Mouse (Mus musculus): Measurements from ENCODE around the gene Btbd18. TPM values are rescaled to one million over a fixed set of nuclear protein-coding genes. Genes with fewer than 3 reads are reported as not detected.
A peak's percentile ranks its signal among the peaks of the same experiment; 100 is the strongest.

The Btbd18 gene
- polyA plus RNA-seq, 1 experiment from 2014 or later = 0.12 TPM

DNA sequence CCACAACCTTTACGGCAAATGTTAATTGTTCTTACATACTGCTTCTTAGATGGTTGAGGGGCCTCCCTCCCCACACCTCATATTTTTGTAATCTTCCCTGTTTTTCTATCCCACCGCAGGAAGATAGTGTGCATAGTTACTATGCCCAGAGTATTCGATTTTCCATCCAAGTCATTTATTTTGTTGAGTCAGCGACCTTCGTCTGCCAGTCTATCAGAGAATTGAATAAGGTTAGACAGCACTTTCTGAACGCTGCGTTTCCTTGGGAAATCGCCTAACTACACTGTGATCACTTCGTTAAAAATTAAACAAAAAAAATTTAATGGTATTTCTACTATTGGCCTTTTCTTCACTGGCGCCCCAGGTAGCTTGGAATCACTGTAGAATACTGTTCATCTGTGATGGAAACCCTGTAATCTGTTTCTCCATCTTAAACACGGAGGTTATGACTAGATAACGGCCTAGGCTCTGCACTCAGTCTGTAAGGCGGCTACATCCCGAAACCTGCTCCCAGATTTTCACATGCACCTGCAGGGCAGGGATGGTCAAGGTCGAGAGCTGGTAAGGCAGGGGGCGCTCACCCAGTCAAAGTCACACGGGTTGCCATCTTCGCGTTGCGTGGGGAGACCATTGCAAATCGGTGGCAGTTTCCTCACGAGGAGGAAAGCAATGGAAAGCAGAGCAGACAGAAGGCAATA is 18.5 kb downstream of the Btbd18 start:
- H3K36me3 ChIP-seq = peaks cover 49% of the 10 kb centered on the region
- H3K27me3 ChIP-seq (replicated peaks) = no peaks in the 10 kb centered on the region
- WGBS = 8% methylated on average over 22 of the region's 22 CpGs
- H3K4me2 ChIP-seq = peak overlapping the region; percentile 81
- no peaks in the 10 kb centered on the region for H3K9me3 ChIP-seq
- ATAC-seq (ENCODE audit: extremely low read depth, insufficient number of reproducible peaks, low FRiP score, low TSS enrichment) = peak; percentile 7; the same call in 1 of the 2 replicates
- peaks cover 25% of the 10 kb centered on the region for H3K4me1 ChIP-seq
- H3K4me3 ChIP-seq = peak overlapping the region; percentile 99
- H3K9ac ChIP-seq = peak overlapping the region; percentile 84
- H3K27ac ChIP-seq (replicated peaks) = peak overlapping the region; percentile 65

- ATAC-seq (ENCODE audit: extremely low read depth, insufficient number of reproducible peaks, low FRiP score, low TSS enrichment) = peak; percentile 99
- H3K4me1 ChIP-seq = peaks cover 31% of the 10 kb centered on the region
- H3K4me2 ChIP-seq = peak within 1 kb of the TSS; percentile 86
- under 1% methylated on average over 44 of the region's 44 CpGs for WGBS
- H3K27me3 ChIP-seq (replicated peaks) = no peaks in the 10 kb centered on the region
- H3K27ac ChIP-seq (replicated peaks) = peak within 1 kb of the TSS; percentile 77
- peak within 1 kb of the TSS; percentile 99 for H3K4me3 ChIP-seq
- H3K36me3 ChIP-seq = peaks cover 41% of the 10 kb centered on the region
- H3K9me3 ChIP-seq = no peaks in the 10 kb centered on the region
- peak within 1 kb of the TSS; percentile 97 for H3K9ac ChIP-seq
Measured at GRCm38 (mm10) chr2:84677968-84678880, 19.3 kb downstream of the Btbd18 start, which contains the start of the genes Gm28635 and Med19. Gene Gm28635, minus strand, starts transcription at chr2:84678041. Gene Med19, plus strand, starts transcription at chr2:84678402.

DNA sequence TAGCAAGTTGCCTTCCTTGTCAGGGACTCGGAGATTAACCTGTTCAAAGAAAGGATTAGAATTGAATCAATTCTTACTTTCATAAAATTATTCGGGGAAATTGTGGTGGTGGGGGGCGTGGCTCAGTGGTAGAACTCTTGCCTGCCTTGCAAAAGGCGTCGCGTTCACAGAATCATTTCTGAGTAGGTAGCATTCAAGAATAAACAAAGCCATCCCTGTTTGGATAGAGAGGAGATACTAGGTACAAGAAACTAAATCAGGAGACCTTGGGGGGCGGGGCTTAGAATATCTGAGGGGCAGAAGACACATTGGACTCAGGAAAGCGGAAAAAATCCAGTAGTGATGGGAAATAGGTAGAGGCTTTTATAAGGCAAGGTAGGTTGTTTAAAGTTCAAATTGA is 20.1 kb downstream of the Btbd18 start, which contains the start of gene Tmx2:
TSS of gene Tmx2 (minus strand) at position 125 of the 400 bp plus-strand sequence.
- peak within 1 kb of the TSS; percentile 99 for H3K4me3 ChIP-seq
- H3K27me3 ChIP-seq (replicated peaks) = no peaks in the 10 kb centered on the region

DNA sequence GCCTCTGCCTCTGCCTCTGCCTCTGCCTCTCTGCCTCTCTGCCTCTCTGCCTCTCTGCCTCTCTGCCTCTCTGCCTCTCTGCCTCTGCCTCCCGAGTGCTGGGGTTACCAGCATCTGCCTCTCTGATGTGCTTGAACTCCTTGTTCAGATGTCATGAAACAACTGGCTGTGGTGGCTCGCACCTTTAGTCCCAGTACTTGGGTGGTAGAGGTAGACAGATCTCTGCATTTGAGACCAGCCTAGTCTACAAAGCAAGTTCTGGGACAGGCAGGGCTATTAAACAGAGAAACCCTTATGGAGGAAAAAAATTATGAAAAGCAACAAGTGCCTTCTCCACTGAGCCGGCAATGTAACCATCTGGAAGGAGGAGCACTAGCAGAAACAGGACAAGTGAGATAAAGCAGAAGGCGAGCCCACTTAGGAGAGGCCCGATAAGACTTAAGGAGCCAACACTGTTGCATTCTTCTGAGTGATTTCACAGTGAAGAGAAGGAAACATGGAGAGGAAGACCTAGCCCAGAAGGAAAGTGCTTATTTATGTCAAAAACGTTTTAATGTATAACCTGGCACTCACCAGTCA is 23.8 kb downstream of the Btbd18 start:
- no peak for ATAC-seq (ENCODE audit: extremely low read depth, insufficient number of reproducible peaks, low FRiP score, low TSS enrichment)
- Histone ChIP-seq H3K9me3 (no peaks in the 10 kb centered on the region), H3K36me3 (peaks cover 46% of the 10 kb centered on the region), H3K27ac (replicated peaks) (peak overlapping the region; percentile 62), H3K4me1 (peaks cover 17% of the 10 kb centered on the region), H3K4me2 (peak overlapping the region; percentile 18; the same call in 1 of the 2 replicates), H3K4me3 (no peak overlapping the region), H3K27me3 (replicated peaks) (no peaks in the 10 kb centered on the region), H3K9ac (peak overlapping the region; percentile 54)
- 30% methylated on average over 6 of the region's 6 CpGs for WGBS

More for the DNA sequence above, 20.1 kb downstream of the Btbd18 start, which contains the start of gene Tmx2:
- peak within 1 kb of the TSS; percentile 86 for H3K4me2 ChIP-seq
- 13% methylated on average over 8 of the region's 8 CpGs for WGBS
- H3K27ac ChIP-seq (replicated peaks) = peak within 1 kb of the TSS; percentile 77
- H3K36me3 ChIP-seq = peaks cover 34% of the 10 kb centered on the region
- H3K9me3 ChIP-seq = no peaks in the 10 kb centered on the region
- H3K4me1 ChIP-seq = peaks cover 33% of the 10 kb centered on the region
- peak within 1 kb of the TSS; percentile 97 for H3K9ac ChIP-seq
- no peak for ATAC-seq (ENCODE audit: extremely low read depth, insufficient number of reproducible peaks, low FRiP score, low TSS enrichment)

DNA sequence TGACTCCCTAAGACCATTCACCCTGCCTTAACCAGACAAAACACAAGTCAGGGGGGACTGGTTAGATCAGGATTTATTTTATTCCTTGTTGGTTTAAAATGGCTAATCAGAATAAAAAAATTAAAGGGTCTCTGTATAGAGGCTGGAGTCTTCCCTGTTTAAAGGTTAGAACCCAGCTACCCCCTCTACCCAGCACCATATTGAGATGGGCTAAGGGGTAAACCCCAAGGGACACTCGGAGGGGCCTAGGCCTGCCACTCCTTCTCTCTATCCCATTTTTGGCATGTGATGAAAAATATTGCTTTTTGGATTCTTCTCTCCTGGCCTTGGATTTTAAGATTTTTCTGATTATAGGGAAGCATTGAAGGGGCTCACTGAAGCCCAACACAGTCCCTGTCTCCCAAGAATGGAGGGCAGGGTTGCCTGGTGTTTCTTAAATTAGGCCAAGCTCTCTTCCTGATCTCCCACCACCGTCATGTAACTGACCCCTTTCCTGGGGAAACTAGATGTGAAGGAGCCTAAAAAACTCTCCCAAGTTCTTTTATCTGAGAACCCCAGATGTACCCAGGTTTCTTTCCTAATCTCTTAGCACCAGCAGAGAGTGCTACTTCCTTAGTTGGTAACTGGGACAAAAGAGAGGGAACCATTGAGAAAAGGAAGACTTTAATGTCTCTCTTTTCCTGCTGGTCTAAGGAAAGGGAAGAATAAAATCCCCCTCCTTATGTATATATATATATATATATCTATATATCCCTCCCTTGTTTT is 29.4 kb downstream of the Btbd18 start:
- Histone ChIP-seq H3K36me3 (peaks cover 90% of the 10 kb centered on the region), H3K27me3 (replicated peaks) (no peaks in the 10 kb centered on the region), H3K4me2 (no peak overlapping the region), H3K4me1 (0 out of 2 replicates have a peak, but pooled peaks cover 2% of the 10 kb centered on the region), H3K9ac (no peak overlapping the region), H3K4me3 (no peak overlapping the region), H3K9me3 (no peaks in the 10 kb centered on the region), H3K27ac (replicated peaks) (no peak overlapping the region)
- ATAC-seq (ENCODE audit: extremely low read depth, insufficient number of reproducible peaks, low FRiP score, low TSS enrichment) = no peak
- 58% methylated on average over 2 of the region's 2 CpGs for WGBS

DNA sequence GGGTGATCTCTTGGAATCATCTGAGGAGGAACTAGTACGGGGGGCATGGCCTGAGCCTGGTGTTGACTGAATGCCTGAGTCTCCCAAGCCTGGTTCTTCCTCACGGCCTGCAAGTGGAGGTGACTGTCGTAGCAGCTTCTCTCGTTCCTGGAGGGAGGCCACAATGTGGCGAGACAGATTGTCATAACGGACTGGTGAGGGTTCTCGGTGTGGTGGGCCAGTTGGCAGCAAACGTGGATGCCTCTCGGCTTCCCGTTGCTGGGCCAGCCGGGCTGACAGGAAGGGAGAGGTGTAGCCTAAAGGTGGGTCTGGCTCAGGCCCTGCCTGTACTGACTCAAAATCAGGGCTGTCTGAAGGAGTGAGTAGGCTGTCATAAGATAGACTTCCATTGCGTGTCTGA is 31.2 kb downstream of the Btbd18 start:
- H3K36me3 ChIP-seq = peaks cover 94% of the 10 kb centered on the region
- H3K4me1 ChIP-seq = no peaks in the 10 kb centered on the region
- ATAC-seq (ENCODE audit: extremely low read depth, insufficient number of reproducible peaks, low FRiP score, low TSS enrichment) = no peak
- H3K27me3 ChIP-seq (replicated peaks) = no peaks in the 10 kb centered on the region
- H3K9ac ChIP-seq = no peak overlapping the region
- H3K4me2 ChIP-seq = no peak overlapping the region
- no peak overlapping the region for H3K27ac ChIP-seq (replicated peaks)
- WGBS = 86% methylated on average over 12 of the region's 12 CpGs
- no peaks in the 10 kb centered on the region for H3K9me3 ChIP-seq
- no peak overlapping the region for H3K4me3 ChIP-seq

DNA sequence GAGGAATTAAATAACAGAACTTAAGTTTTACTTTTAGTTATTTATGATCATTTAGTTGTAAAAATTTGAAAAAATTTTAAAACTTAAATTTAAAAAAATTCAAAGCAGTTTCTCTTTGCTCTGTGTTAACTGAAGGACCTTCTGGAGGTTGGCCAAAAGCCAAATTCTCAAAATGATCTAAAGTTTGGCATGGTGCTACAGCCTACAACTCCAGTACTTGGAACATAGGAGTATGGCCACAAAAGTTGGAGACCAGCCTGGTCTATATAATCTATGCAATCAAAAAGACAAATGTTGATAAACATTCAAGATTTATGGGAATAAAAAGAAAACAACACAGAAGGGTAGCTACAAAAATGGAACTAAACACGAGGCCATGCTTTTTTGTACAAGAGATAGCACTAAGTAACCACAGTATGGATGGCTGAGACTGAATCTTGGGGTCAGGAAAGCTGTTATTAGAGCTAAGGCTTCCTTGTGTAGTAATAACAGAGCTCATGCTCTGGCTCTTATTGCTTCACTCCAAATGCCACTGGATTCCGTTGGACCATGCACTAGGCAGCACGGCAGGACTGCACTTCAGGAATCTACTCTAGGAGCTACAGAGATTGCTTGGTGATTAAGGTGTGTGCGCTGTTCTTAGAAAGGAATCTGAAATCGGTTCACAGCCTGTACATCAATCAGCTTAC is 36.3 kb downstream of the Btbd18 start:
- Histone ChIP-seq H3K9ac (no peak overlapping the region), H3K9me3 (no peaks in the 10 kb centered on the region), H3K27me3 (replicated peaks) (no peaks in the 10 kb centered on the region), H3K36me3 (peaks cover 88% of the 10 kb centered on the region), H3K4me3 (no peak overlapping the region), H3K4me1 (no peaks in the 10 kb centered on the region), H3K4me2 (no peak overlapping the region), H3K27ac (replicated peaks) (no peak overlapping the region)
- WGBS = 83% methylated on average over 5 of the region's 5 CpGs
- ATAC-seq (ENCODE audit: extremely low read depth, insufficient number of reproducible peaks, low FRiP score, low TSS enrichment) = no peak

GRCm38 (mm10) chr2:84703497-84703896 is 44.6 kb downstream of the Btbd18 start:
- peaks cover 87% of the 10 kb centered on the region for H3K36me3 ChIP-seq

GRCm38 (mm10) chr2:84704329-84704728 is 45.5 kb downstream of the Btbd18 start:
- Histone ChIP-seq H3K4me1 (peaks cover 19% of the 10 kb centered on the region), H3K9ac (no peak overlapping the region), H3K27ac (replicated peaks) (no peak overlapping the region), H3K4me3 (no peak overlapping the region), H3K27me3 (replicated peaks) (no peaks in the 10 kb centered on the region), H3K4me2 (no peak overlapping the region), H3K36me3 (peaks cover 88% of the 10 kb centered on the region), H3K9me3 (no peaks in the 10 kb centered on the region)
- WGBS = 73% methylated on average over 5 of the region's 5 CpGs
- no peak for ATAC-seq (ENCODE audit: extremely low read depth, insufficient number of reproducible peaks, low FRiP score, low TSS enrichment)

More at GRCm38 (mm10) chr2:84703497-84703896, 44.6 kb downstream of the Btbd18 start:
- peaks cover 15% of the 10 kb centered on the region for H3K4me1 ChIP-seq
- no peak overlapping the region for H3K4me3 ChIP-seq
- H3K27me3 ChIP-seq (replicated peaks) = no peaks in the 10 kb centered on the region
- no peak overlapping the region for H3K4me2 ChIP-seq
- H3K9ac ChIP-seq = no peak overlapping the region
- H3K9me3 ChIP-seq = no peaks in the 10 kb centered on the region
- H3K27ac ChIP-seq (replicated peaks) = no peak overlapping the region
- no peak for ATAC-seq (ENCODE audit: extremely low read depth, insufficient number of reproducible peaks, low FRiP score, low TSS enrichment)
- 69% methylated on average over 1 of the region's 1 CpGs for WGBS

GRCm38 (mm10) chr2:84705295-84705694 is 46.4 kb downstream of the Btbd18 start:
- Histone ChIP-seq H3K9ac (no peak overlapping the region), H3K27me3 (replicated peaks) (no peaks in the 10 kb centered on the region), H3K9me3 (no peaks in the 10 kb centered on the region), H3K4me1 (peaks cover 19% of the 10 kb centered on the region), H3K4me2 (no peak overlapping the region), H3K4me3 (no peak overlapping the region), H3K27ac (replicated peaks) (no peak overlapping the region), H3K36me3 (peaks cover 88% of the 10 kb centered on the region)
- ATAC-seq (ENCODE audit: extremely low read depth, insufficient number of reproducible peaks, low FRiP score, low TSS enrichment) = no peak
- WGBS = 82% methylated on average over 1 of the region's 1 CpGs

Data from heart, embryonic 13.5 days (tissue).